Mouse (Mus musculus) liver, embryonic 15.5 days (tissue): ENCODE results near the gene Zc3h14. TPM values are rescaled to one million over a fixed set of nuclear protein-coding genes. Genes with fewer than 3 reads are reported as not detected.

Experiments
- ATAC-seq: fragments of 200-750 bp; cut with Nextera tagmentation; 2 replicates; pipeline ENCODE4 v1.8.0; 2017; ENCODE audit warnings: moderate number of reproducible peaks, mild to moderate bottlenecking, moderate library complexity; ENCODE audit not compliant: insufficient read depth
- H3K27ac ChIP-seq: fragments of 300-500 bp; sonication (generic); replicated peaks from 2 replicates; pipeline ENCODE4 v1.5.1; 2015; ENCODE audit warnings: mild to moderate bottlenecking, inconsistent platforms
- H3K27me3 ChIP-seq: fragments of 300-500 bp; sonication (generic); 2 replicates; pipeline ENCODE4 v1.6.1; 2015; ENCODE audit warnings: mild to moderate bottlenecking, inconsistent platforms
- H3K36me3 ChIP-seq: fragments of 300-500 bp; sonication (generic); replicated peaks from 2 replicates; pipeline ENCODE4 v1.6.1; 2015; ENCODE audit warnings: moderate library complexity, mild to moderate bottlenecking, inconsistent platforms
- H3K4me1 ChIP-seq: fragments of 300-500 bp; sonication (generic); replicated peaks from 2 replicates; pipeline ENCODE4 v1.6.1; 2015; ENCODE audit warnings: inconsistent platforms
- H3K4me2 ChIP-seq: fragments of 300-500 bp; sonication (generic); 2 replicates; pipeline ENCODE4 v1.6.1; 2015; ENCODE audit warnings: moderate library complexity, mild to moderate bottlenecking, inconsistent platforms
- H3K4me3 ChIP-seq: fragments of 300-500 bp; sonication (generic); replicated peaks from 2 replicates; pipeline ENCODE4 v1.5.1; 2015; ENCODE audit warnings: mild to moderate bottlenecking, inconsistent platforms
- H3K9ac ChIP-seq: fragments of 300-500 bp; sonication (generic); 2 replicates; pipeline ENCODE4 v1.6.1; 2015; ENCODE audit warnings: moderate library complexity, mild to moderate bottlenecking, inconsistent platforms
- H3K9me3 ChIP-seq: fragments of 300-500 bp; sonication (generic); replicated peaks from 2 replicates; pipeline ENCODE4 v1.6.1; 2016; ENCODE audit warnings: inconsistent platforms
- WGBS: fragments of 180-500 bp; shearing (Covaris S2); methylation state at CpG from one replicate; pipeline ENCODE4 v1.1.7; 2015; ENCODE audit warnings: mixed read lengths; ENCODE audit not compliant: insufficient replicate concordance; 5-methylcytosine and 5-hydroxymethylcytosine counted together
- polyA plus RNA-seq: library from polyadenylated mRNA; unstranded; fragments of >200 nt; fragmentation: Nextera tagmentation; extraction: Ambion mirVana; gene quantifications from 2 replicates; pipeline ENCODE4 v1.2.1, GENCODE M21; 2015

The Zc3h14 gene
- polyA plus RNA-seq, 1 experiment from 2014 or later, result 33.2 TPM

DNA sequence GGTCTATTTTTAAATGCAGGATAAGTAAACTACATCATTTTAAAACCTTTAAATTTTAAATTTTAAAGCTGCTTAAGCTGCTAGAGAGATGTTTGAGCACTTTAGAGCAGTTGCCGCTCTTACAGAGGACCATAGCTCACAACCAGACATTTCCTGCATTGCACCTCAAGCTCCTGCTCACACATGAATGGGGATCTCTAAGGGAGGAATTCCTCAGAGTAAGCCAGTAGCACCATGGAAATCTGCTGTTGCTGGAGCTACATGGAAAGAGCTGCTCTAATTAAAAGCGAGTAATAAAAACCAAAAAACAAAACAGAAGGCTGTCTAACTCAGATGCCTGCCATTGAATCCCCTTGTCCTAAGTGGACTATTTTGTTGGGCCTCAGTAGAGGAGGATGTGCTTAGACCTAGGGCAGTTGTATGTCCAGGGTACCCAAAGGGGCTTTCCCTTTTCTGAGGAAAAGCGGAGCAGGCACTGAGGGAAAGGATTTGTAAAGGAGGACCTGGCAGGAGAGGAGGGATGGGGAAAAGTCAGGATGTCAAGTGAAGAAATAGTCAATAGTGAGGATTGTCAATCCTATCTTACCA lies 49.1 kb downstream of the Zc3h14 start:
- Histone ChIP-seq H3K36me3 (peaks cover 14% of the 10 kb centered on the region), H3K27me3 (no peaks in the 10 kb centered on the region), H3K27ac (no peak overlapping the region), H3K4me3 (no peak overlapping the region), H3K4me1 (no peaks in the 10 kb centered on the region), H3K9ac (no peak overlapping the region), H3K9me3 (no peaks in the 10 kb centered on the region), H3K4me2 (no peak overlapping the region)
- 80% methylated on average over 3 of the region's 3 CpGs for WGBS
- ATAC-seq, result no peak

DNA sequence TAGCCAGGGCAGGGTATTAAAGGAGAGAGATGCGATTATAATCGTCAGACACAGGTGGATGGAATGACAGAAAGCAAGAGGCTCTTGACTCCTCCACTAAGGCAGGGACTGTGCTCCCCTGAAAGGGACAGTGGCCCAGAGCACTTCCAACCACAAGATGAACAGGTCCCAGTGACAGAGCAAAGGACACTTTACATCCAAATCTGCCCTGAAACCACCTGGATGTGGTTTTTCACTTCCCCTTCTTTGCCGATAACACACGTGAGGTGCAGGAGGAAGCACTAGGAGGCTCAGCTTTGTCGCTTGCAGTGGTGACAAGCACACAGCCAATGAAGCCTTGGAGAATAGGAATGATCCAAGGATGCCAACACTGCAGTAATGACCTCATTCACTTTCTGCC lies 53.6 kb downstream of the Zc3h14 start:
- WGBS, result 42% methylated on average over 5 of the region's 5 CpGs
- no peaks in the 10 kb centered on the region for H3K27me3 ChIP-seq
- ATAC-seq, result no peak

DNA sequence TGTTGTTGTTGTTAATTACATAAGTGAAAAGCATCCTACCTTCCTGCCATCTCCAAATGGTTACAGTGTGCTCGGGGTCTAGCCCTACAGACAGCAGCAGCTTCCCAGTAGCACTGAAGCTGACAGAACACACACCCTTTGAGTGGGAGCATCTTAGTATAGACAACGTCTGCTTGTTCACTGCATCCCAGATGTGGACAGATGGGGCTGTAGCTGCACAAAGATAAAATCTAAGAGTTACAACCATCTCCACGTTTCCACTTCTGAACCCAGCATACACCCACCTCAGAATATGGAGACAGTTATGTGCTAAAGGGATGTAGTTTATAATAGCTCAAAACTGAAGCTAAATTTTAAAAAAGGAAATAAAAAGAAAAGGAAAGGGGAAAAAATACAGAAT lies 55.5 kb downstream of the Zc3h14 start:
- Histone ChIP-seq H3K36me3 (no peaks in the 10 kb centered on the region), H3K4me1 (no peaks in the 10 kb centered on the region), H3K4me3 (no peak overlapping the region), H3K4me2 (no peak overlapping the region), H3K27ac (no peak overlapping the region), H3K9me3 (no peaks in the 10 kb centered on the region), H3K27me3 (no peaks in the 10 kb centered on the region), H3K9ac (no peak overlapping the region)
- WGBS, result 43% methylated on average over 3 of the region's 3 CpGs
- ATAC-seq, result no peak

More for the DNA sequence above, 53.6 kb downstream of the Zc3h14 start:
- H3K4me3 ChIP-seq, result no peak overlapping the region
- H3K9ac ChIP-seq, result no peak overlapping the region
- H3K4me2 ChIP-seq, result no peak overlapping the region
- no peaks in the 10 kb centered on the region for H3K36me3 ChIP-seq
- no peaks in the 10 kb centered on the region for H3K4me1 ChIP-seq
- H3K9me3 ChIP-seq, result no peaks in the 10 kb centered on the region
- no peak overlapping the region for H3K27ac ChIP-seq

DNA sequence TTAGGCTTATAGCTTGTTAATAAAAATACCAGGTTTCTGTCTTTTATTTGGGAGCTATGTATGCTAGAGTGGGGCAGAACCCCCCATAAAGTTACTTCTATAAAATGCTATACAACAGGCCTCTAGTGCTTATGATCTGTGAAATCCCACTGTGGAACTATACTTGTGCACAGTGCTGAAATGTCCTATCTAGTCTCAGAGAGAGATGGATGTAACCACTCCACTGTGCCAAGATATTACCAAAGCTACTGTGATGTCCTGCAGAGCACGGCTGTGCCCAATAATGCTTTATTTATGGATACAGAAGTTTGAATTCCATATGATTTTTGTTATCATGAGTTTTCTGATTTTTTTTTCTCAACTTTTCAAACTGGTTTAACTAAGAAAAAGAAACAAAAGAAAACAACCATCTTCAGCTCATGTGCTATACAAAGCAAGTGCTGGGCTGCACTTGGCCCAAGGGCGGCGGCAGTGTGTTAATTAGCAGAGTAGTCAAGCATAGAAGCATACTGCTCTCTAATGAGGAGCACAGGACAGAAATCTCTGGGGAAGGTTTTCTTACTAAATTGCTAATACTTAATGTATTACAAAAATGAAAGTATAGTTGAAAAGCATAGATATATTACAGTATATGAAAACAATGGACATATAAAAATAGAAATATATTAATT lies 57.4 kb downstream of the Zc3h14 start:
- H3K9ac ChIP-seq, result no peak overlapping the region
- H3K4me1 ChIP-seq, result no peaks in the 10 kb centered on the region
- no peaks in the 10 kb centered on the region for H3K27me3 ChIP-seq
- no peaks in the 10 kb centered on the region for H3K36me3 ChIP-seq
- 72% methylated on average over 3 of the region's 3 CpGs for WGBS
- no peak for ATAC-seq
- H3K9me3 ChIP-seq, result no peaks in the 10 kb centered on the region
- H3K27ac ChIP-seq, result no peak overlapping the region
- no peak overlapping the region for H3K4me2 ChIP-seq
- no peak overlapping the region for H3K4me3 ChIP-seq

DNA sequence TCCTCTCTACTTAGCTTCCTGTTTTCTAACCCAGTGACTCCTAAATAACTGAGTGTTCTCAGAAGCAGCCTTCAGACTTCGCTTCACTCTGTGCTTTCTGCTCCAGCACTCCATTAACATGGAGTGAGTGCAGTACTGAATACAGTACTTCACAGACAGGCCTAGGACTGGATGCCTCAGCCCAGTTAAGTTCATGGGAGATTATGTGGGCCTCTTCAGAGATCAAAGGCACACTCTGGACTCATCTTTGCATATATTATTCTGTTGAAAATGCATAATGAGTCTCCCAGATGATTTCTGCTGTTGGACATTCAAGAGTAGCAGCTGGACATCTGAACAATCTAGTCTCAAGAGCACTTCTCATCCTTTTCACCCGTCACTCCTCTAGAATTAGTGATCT lies 74.0 kb downstream of the Zc3h14 start:
- no peak for ATAC-seq
- Histone ChIP-seq H3K4me1 (no peaks in the 10 kb centered on the region), H3K36me3 (no peaks in the 10 kb centered on the region), H3K4me3 (no peak overlapping the region), H3K9me3 (no peaks in the 10 kb centered on the region), H3K4me2 (no peak overlapping the region), H3K9ac (no peak overlapping the region), H3K27me3 (no peaks in the 10 kb centered on the region), H3K27ac (no peak overlapping the region)
- WGBS, result 56% methylated on average over 2 of the region's 2 CpGs

DNA sequence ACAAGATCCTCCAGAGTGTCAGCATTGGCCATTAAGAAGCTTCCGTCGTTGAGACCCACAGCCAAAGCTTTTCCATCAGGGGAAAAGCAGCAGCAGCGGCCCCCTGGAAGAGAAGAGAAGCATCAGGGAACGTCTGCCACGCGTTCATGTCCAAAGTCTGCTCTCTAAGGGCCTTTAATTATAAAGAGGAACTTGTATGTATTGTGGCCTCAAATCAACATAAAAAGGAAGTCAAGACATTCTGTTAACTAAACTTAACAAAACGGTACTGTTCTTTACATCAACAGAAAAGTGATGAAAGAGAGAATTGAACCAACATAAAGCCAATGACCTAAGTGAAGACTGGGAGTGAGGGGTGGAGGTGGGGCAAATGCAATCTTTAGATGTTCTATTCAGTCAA lies 84.4 kb downstream of the Zc3h14 start:
- Histone ChIP-seq H3K27me3 (no peaks in the 10 kb centered on the region), H3K4me2 (no peak overlapping the region), H3K9me3 (no peaks in the 10 kb centered on the region), H3K36me3 (no peaks in the 10 kb centered on the region), H3K9ac (no peak overlapping the region), H3K4me3 (no peak overlapping the region), H3K27ac (no peak overlapping the region), H3K4me1 (no peaks in the 10 kb centered on the region)
- ATAC-seq, result no peak
- 56% methylated on average over 7 of the region's 7 CpGs for WGBS

DNA sequence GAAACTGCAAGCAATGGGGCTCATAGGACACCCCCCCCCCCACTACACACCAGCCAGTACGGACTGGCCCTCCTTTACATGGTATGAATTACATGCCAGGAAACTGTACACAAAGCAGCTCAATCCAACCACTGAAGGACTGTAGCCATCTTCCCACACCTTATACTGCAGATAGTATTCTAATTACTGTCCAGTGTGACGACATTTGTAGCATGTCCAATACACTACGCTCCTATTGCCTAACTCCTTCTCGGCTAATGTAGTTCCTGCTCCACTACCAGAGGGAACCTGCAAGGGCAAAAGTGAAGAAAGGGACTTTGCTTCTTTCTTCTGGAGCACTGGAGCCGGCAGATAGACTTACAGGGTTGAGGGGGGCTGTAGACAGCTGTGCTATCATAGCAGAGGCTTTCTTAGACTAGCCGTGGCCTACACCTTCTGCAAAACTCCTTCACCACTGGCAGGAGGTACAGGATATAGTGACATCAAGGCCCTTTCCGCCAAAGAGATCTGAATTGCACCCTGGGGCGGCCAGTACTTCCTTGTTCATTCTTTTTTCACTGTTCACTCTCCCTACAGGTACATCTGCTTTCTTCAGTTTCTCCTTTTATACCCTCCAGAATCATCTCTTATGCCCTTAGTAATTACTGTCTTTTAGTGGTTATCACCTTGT lies 86.3 kb downstream of the Zc3h14 start:
- WGBS, result 58% methylated on average over 8 of the region's 8 CpGs
- H3K27me3 ChIP-seq, result no peaks in the 10 kb centered on the region

DNA sequence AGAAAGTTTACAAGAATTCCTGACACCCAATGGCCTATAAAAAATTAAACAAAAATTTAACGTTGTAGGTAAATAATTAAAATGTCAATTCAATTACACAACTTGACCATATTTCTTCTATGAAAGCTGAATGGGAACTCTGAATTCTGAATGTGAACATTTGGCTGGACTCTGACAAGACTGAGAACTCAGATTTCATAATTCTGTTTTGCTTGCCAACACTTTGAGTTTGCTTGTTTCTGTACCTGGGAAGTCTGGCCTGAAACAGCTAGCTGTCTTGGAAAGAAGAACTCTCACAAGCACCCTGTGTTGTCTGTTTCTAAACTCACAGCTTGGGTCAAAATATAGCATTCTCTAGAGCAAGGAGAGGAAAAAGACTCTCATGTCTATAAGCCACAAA lies 87.1 kb downstream of the Zc3h14 start:
- Histone ChIP-seq H3K27me3 (no peaks in the 10 kb centered on the region), H3K36me3 (no peaks in the 10 kb centered on the region), H3K4me2 (no peak overlapping the region), H3K27ac (no peak overlapping the region), H3K4me3 (no peak overlapping the region), H3K9me3 (no peaks in the 10 kb centered on the region), H3K9ac (no peak overlapping the region), H3K4me1 (no peaks in the 10 kb centered on the region)
- ATAC-seq, result no peak
- WGBS, result 67% methylated on average over 1 of the region's 1 CpGs

More for the DNA sequence above, 86.3 kb downstream of the Zc3h14 start:
- Histone ChIP-seq H3K9ac (no peak overlapping the region), H3K4me2 (no peak overlapping the region), H3K9me3 (no peaks in the 10 kb centered on the region), H3K36me3 (no peaks in the 10 kb centered on the region), H3K4me1 (no peaks in the 10 kb centered on the region), H3K27ac (no peak overlapping the region), H3K4me3 (no peak overlapping the region)
- no peak for ATAC-seq

DNA sequence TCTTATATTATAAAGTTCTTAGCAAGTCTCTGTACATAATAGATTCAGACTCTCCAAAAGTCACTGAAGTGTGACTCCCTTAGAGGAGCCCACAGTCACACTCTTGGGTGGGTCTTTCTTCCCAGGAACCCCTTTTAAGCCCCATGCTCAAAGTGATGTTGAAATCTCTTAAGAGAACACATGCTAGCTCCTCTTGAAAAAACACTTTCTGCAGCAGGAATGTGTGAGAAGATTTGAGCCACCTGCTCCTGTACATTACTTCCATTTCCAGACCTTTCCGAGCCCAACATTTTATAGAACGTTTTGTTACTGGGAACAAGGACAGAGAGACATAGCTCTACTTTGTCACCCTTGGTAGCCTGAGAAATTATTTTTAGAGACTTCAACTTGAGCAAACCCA lies 88.1 kb downstream of the Zc3h14 start:
- H3K4me1 ChIP-seq, result no peaks in the 10 kb centered on the region
- no peak overlapping the region for H3K9ac ChIP-seq
- no peak overlapping the region for H3K4me3 ChIP-seq
- no peaks in the 10 kb centered on the region for H3K27me3 ChIP-seq
- no peak overlapping the region for H3K27ac ChIP-seq
- WGBS, result 71% methylated on average over 2 of the region's 2 CpGs
- no peaks in the 10 kb centered on the region for H3K9me3 ChIP-seq
- no peaks in the 10 kb centered on the region for H3K36me3 ChIP-seq
- H3K4me2 ChIP-seq, result no peak overlapping the region
- ATAC-seq, result no peak

DNA sequence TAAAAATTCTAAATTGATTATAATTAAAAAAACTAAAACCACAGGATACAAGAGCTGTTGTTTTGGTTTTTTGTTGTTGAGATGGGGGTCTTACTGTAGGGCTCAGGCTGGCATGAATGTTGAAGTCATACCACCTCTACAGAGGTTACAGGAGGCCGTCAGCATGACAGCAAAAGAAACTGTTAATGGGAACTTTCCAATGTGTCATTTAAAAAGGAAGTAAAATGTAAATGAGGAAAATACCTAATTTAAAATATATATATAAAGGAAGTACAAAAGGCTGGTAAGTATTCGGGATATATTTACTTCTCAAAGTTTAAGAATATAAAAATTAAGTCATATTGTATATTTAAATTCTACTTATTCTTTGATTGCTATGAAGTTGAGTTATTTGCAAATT lies 88.7 kb downstream of the Zc3h14 start:
- H3K27ac ChIP-seq, result no peak overlapping the region
- H3K9ac ChIP-seq, result no peak overlapping the region
- H3K27me3 ChIP-seq, result no peaks in the 10 kb centered on the region
- no peaks in the 10 kb centered on the region for H3K9me3 ChIP-seq
- 51% methylated on average over 2 of the region's 2 CpGs for WGBS
- no peak for ATAC-seq
- no peaks in the 10 kb centered on the region for H3K4me1 ChIP-seq
- no peak overlapping the region for H3K4me2 ChIP-seq
- H3K36me3 ChIP-seq, result no peaks in the 10 kb centered on the region
- H3K4me3 ChIP-seq, result no peak overlapping the region
